Mouse (Mus musculus) erythroblast, embryonic 14.5 days (primary cell): ENCODE measurements around the gene Mad2l2. TPM values are rescaled to one million over a fixed set of nuclear protein-coding genes. Genes with fewer than 3 reads are reported as not detected.
"Not testable (repeated sequence)": the region's sequence is repeated elsewhere in the genome, so short reads cannot be mapped to it uniquely, and the experiment has no call there.

Source experiments
- H3K27me3 ChIP-seq: 2 replicates; pipeline ENCODE4 v1.6.1; 2012; ENCODE audit warnings: inconsistent platforms; ENCODE audit not compliant: control insufficient read depth
- H3K36me3 ChIP-seq: 2 replicates; pipeline ENCODE4 v1.6.1; 2012; ENCODE audit warnings: mild to moderate bottlenecking, inconsistent platforms; ENCODE audit not compliant: control insufficient read depth
- H3K4me1 ChIP-seq: 2 replicates; pipeline ENCODE4 v1.6.1; 2012; ENCODE audit warnings: inconsistent platforms; ENCODE audit not compliant: control insufficient read depth
- H3K4me3 ChIP-seq: replicated peaks from 2 replicates; pipeline ENCODE3; 2012; ENCODE audit warnings: moderate library complexity, mild to moderate bottlenecking, inconsistent platforms
- H3K9me3 ChIP-seq: 2 replicates; pipeline ENCODE4 v1.6.1; 2012; ENCODE audit warnings: low read length, inconsistent platforms, mixed read lengths; ENCODE audit not compliant: control insufficient read depth
- GATA1 ChIP-seq: IDR thresholded peaks from 2 replicates; pipeline ENCODE4 v1.6.1; 2012; ENCODE audit warnings: low read length, inconsistent platforms, mixed read lengths
- TAL1 ChIP-seq: IDR thresholded peaks from 3 replicates; pipeline ENCODE4 v1.6.1; 2012; ENCODE audit warnings: low read length, inconsistent platforms, mixed read lengths
- polyA plus RNA-seq: library from polyadenylated mRNA; stranded (reverse); fragments of >175 nt; gene quantifications from 2 replicates; pipeline ENCODE4 v1.2.3, GENCODE M21; 2012

Mad2l2 gene
- polyA plus RNA-seq, 1 experiment = 3.8 TPM

DNA sequence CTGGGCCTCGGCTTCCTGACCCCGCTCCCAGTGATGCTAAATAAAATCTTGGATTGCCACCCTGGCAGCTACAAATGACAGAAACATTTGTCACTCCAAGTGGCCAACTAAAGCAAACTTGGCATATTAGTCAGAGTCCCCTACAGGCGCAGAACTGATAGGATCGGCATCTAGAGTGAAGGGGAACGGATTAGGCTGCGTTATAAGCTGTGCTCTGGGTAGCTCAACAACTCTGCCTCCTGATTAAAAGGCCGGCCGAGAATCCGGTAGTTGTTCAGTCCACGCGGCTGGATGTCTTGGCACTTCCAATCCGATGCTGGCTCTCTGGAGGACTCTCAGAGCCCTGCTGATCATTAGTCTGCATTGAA, 44.3 kb downstream of the Mad2l2 start:
- no peaks in the 10 kb centered on the region for H3K4me1 ChIP-seq
- no peaks in the 10 kb centered on the region for H3K36me3 ChIP-seq
- H3K9me3 ChIP-seq = no peaks in the 10 kb centered on the region
- peaks cover 78% of the 10 kb centered on the region for H3K27me3 ChIP-seq
- TF ChIP-seq GATA1 (no peak), TAL1 (no peak)
- H3K4me3 ChIP-seq = no peak overlapping the region

DNA sequence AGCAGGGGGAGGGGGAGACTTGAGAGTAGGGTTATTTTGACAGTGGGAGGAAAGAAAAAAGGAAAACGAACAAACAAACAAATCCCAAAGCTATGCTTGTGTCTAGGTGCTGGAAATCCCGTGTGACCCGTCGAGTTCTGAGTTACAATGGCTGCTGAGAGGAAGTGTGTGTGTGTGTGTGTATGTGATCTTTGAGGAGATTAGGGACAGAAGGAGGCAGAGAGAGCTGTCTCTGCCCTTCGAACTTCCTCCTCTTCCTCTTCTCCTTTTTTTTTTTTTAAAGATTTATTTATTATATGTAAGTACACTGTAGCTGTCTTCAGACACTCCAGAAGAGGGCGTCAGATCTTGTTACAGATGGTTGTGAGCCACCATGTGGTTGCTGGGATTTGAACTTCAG, 46.4 kb downstream of the Mad2l2 start:
- peaks cover 61% of the 10 kb centered on the region for H3K27me3 ChIP-seq

DNA sequence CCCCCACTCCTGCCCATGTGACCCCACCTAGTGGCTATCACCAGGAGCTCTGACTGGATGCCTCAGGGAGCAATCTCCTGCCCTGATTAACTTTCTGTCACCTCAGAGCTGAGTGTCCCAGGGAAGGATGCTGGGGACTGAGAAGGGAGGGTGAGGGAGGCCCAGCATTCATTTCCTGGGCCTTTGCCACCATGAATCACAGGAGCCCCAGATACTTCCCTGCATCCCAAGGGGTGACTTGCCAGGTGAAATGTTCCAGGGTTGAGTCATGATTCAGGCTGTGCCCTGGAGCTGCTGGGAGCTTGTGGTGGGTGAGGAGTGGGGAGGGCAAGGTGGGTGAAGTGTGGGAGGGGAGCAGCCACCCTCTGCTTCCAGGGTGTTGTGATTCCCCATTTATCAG, 47.5 kb downstream of the Mad2l2 start:
- Histone ChIP-seq H3K9me3 (no peaks in the 10 kb centered on the region), H3K4me3 (no peak overlapping the region), H3K36me3 (no peaks in the 10 kb centered on the region), H3K27me3 (peaks cover 51% of the 10 kb centered on the region), H3K4me1 (no peaks in the 10 kb centered on the region)
- TF ChIP-seq TAL1 (no peak), GATA1 (no peak)

More for the DNA sequence above, 46.4 kb downstream of the Mad2l2 start:
- not testable (repeated sequence) for H3K36me3 ChIP-seq, H3K4me3 ChIP-seq, H3K4me1 ChIP-seq, H3K9me3 ChIP-seq

DNA sequence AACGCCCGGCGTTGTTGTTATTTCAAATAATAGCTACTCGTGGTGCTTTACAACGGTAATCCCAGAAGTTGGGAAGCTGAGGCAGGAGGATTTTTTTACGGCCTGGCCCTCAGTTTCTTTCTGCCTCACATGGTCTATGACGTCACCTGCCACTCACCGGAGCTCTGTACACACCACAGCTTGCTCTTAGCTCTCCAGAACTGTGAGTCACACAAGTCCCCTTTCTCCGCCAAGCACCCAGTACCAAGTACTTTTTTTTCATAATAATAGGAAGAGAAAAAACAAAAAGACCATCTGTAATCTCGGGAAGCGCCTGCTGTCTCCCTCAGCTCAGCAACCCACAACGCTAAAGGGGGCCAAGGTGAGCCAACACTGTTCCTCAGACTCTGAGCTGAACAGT, 51.3 kb downstream of the Mad2l2 start:
- Histone ChIP-seq H3K4me3 (no peak overlapping the region), H3K9me3 (no peaks in the 10 kb centered on the region), H3K36me3 (no peaks in the 10 kb centered on the region), H3K4me1 (no peaks in the 10 kb centered on the region), H3K27me3 (peaks cover 19% of the 10 kb centered on the region)
- TF ChIP-seq GATA1 (no peak), TAL1 (no peak)

DNA sequence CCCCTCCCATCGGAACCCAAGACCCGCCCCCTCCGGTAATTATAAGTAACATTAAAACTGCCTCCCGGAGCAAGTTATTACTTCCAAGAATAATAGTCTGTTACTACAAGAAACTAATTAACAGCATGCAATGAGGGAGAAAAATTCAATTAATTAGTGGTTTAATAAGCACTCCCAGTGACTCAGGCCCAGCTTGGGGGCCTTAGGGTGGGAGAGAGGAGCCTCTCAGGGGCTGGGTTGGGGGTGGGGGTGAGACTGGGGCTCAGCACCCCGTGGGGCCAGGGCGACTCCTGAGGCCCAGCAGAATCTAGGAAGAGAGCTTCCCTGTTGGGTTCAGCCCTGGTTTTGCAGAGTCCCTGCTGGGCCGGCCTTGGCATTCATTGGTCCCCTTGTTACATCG, 52.2 kb downstream of the Mad2l2 start:
- H3K27me3 ChIP-seq = peaks cover 12% of the 10 kb centered on the region
- H3K9me3 ChIP-seq = no peaks in the 10 kb centered on the region
- H3K36me3 ChIP-seq = no peaks in the 10 kb centered on the region
- no peak overlapping the region for H3K4me3 ChIP-seq
- H3K4me1 ChIP-seq = no peaks in the 10 kb centered on the region
- TF ChIP-seq TAL1 (no peak), GATA1 (no peak)

DNA sequence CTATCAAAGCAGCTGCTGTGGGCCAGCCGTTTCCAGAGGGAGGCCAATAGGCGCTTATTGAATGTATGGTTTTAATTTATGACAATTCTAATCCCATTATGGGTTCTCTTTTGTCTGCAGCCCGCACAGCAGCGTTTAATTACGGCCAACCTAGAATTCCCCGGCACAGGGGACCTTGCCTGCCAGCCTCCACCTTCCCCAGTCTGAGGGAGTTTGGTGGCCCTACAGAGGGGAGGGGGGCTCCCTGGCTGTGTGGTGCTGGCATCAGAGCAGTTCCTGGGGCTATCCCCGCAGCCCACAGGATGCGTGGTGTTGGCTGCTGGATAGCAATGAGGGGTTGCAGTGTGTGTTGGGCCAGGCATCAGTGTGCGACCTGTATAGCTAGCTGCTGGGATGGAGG, 54.4 kb downstream of the Mad2l2 start:
- H3K9me3 ChIP-seq = peaks cover 3% of the 10 kb centered on the region; the same call in 1 of the 2 replicates
- H3K36me3 ChIP-seq = no peaks in the 10 kb centered on the region
- peaks cover 17% of the 10 kb centered on the region for H3K4me1 ChIP-seq
- TF ChIP-seq GATA1 (no peak), TAL1 (no peak)
- H3K27me3 ChIP-seq = peaks cover 6% of the 10 kb centered on the region
- H3K4me3 ChIP-seq = no peak overlapping the region

DNA sequence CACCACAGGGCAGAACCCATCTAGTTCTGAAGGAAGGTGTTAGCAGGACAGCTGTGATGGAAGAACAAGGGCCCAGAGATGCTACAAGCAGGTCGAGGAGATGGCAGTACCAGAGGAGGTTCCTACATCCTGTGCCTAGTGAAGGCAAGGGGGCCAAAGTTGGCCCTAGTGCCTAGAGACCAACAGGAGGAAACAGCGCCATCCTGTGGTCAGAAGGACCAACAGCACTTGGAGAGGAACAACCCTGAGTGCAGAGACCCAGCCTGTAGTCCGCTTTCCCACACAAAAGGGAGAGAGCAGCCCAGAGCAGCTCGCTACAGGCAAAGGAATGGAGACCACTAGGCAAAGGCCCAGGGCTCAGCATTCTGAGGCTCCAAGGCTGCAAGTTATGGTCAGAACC, 55.6 kb downstream of the Mad2l2 start:
- Histone ChIP-seq H3K9me3 (peaks cover 3% of the 10 kb centered on the region; the same call in 1 of the 2 replicates), H3K4me1 (peaks cover 24% of the 10 kb centered on the region), H3K27me3 (peaks cover 11% of the 10 kb centered on the region), H3K36me3 (no peaks in the 10 kb centered on the region), H3K4me3 (no peak overlapping the region)
- TF ChIP-seq GATA1 (no peak), TAL1 (no peak)

DNA sequence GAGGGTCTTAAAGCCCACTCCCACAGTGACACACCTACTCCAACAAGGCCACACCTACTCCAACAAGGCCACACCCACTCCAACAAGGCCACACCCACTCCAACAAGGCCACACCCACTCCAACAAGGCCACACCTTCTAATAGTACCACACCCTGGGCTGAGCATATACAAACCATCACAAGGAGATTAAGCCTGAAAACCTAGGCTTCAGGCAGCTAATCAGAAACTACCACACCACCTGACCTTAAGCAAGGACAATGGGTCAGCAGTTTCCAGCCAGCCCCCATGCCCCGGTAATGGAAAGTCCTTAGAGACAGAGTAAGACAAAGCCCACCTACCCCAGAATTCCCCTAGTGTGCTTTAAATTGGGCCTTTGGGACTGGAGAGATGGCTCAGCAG, 58.6 kb downstream of the Mad2l2 start:
- H3K9me3 ChIP-seq, H3K4me3 ChIP-seq, H3K36me3 ChIP-seq: not testable (repeated sequence)
- H3K4me1 ChIP-seq = peaks cover 34% of the 10 kb centered on the region
- H3K27me3 ChIP-seq = peaks cover 34% of the 10 kb centered on the region

DNA sequence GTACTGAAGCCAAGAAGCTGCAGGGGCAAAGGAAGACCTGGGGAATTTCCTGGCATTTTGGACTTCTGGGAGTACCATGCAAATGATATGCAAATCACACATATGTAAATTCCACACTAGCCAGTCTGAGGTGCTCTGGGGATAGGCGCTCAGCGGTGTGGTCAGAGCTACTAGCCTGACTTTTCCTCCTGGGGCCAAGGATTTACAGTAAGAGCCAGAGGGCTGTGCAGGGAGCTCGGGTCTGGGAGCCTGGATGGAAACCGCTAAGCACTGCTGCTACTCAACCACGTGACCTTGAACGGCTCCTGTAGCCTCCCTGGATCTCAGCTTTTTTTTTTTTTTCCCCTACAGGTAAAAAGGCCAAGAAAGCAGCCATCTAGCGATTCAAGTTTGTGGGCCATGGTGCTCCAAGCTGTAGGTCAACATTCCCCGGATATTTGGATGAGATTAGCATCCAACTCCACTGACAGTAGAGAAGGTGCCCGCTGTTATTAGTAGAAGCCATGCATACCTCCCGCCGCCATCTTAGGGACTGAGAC, 62.6 kb downstream of the Mad2l2 start:
- H3K36me3 ChIP-seq = no peaks in the 10 kb centered on the region
- peaks cover 47% of the 10 kb centered on the region for H3K27me3 ChIP-seq
- no peak overlapping the region for H3K4me3 ChIP-seq
- peaks cover 51% of the 10 kb centered on the region for H3K4me1 ChIP-seq
- TF ChIP-seq GATA1 (no peak), TAL1 (no peak)
- H3K9me3 ChIP-seq = peaks cover 3% of the 10 kb centered on the region; the same call in 1 of the 2 replicates

DNA sequence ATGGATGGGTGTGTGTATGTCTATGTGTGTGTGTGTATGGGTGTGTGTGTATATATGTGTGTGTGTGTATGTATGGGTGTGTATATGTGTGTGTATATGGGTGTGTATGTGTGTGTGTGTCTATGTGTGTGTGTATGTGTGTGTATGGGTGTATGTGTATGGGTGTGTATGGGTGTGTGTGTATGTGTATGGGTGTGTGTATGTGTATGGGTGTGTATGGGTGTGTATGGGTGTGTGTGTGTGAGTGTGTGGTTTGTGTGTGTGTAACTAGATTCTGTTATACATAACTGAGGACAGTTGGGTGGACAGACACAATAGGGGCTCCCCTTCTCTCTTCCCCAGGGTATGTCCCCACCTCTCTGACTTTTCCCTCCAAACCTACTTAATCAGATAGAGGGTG, 64.2 kb downstream of the Mad2l2 start:
- peaks cover 62% of the 10 kb centered on the region for H3K27me3 ChIP-seq
- H3K9me3 ChIP-seq = no peaks in the 10 kb centered on the region
- TF ChIP-seq TAL1 (no peak), GATA1 (no peak)

More for the DNA sequence above, 64.2 kb downstream of the Mad2l2 start:
- H3K36me3 ChIP-seq = no peaks in the 10 kb centered on the region
- H3K4me1 ChIP-seq = peaks cover 40% of the 10 kb centered on the region
- H3K4me3 ChIP-seq = no peak overlapping the region

Other genes starting within 250 kb of the Mad2l2 start
- gene Mfn2, start 225.7 kb upstream of the Mad2l2 start, polyA plus RNA-seq = 0.89 and 1.5 TPM in 2 replicates
- 0.14 and 0.29 TPM in 2 replicates for gene Plod1, start 193.6 kb upstream of the Mad2l2 start, polyA plus RNA-seq
- gene 2510039O18Rik, start 189.5 kb upstream of the Mad2l2 start, polyA plus RNA-seq = 5.7 and 5.9 TPM in 2 replicates
- not detected in 2 replicates for gene Nppb, start 144.6 kb upstream of the Mad2l2 start, polyA plus RNA-seq
- not detected in 2 replicates for gene Nppa, start 129.7 kb upstream of the Mad2l2 start, polyA plus RNA-seq
- gene Clcn6, start 91.6 kb upstream of the Mad2l2 start, polyA plus RNA-seq = 0.11 and 0.29 TPM in 2 replicates
- 1.9 and 2.8 TPM in 2 replicates for gene Mthfr, start 91.3 kb upstream of the Mad2l2 start, polyA plus RNA-seq
- 0.17 and 0.30 TPM in 2 replicates for gene Agtrap, start 42.4 kb upstream of the Mad2l2 start, polyA plus RNA-seq
- 0.01 TPM in 1 of 2 replicates, not detected in the other for gene Draxin, start 314 bp downstream of the Mad2l2 start, polyA plus RNA-seq
- 2.6 and 2.7 TPM in 2 replicates for gene Fbxo6, start 21.8 kb downstream of the Mad2l2 start, polyA plus RNA-seq
- 0.08 and 0.09 TPM in 2 replicates for gene Fbxo44, start 30.1 kb downstream of the Mad2l2 start, polyA plus RNA-seq
- not detected in 2 replicates for gene Fbxo2, start 30.2 kb downstream of the Mad2l2 start, polyA plus RNA-seq
- gene Disp3, start 157.6 kb downstream of the Mad2l2 start, polyA plus RNA-seq = 0.01 TPM in 1 of 2 replicates, not detected in the other